Mouse (Mus musculus) liver, embryonic 16.5 days (tissue): ENCODE results near the gene Olfr202. TPM values are rescaled to one million over a fixed set of nuclear protein-coding genes. Genes with fewer than 3 reads are reported as not detected.
A peak's percentile ranks its signal among the peaks of the same experiment; 100 is the strongest.
"Not testable (repeated sequence)": the region's sequence is repeated elsewhere in the genome, so short reads cannot be mapped to it uniquely, and the experiment has no call there.

Experiments used
- ATAC-seq: fragments of 200-750 bp; cut with Nextera tagmentation; 2 replicates; pipeline ENCODE4 v1.8.0; 2017; ENCODE audit warnings: low read depth, mild to moderate bottlenecking, moderate number of reproducible peaks, moderate library complexity
- H3K27ac ChIP-seq: fragments of 300-500 bp; sonication (generic); 2 replicates; pipeline ENCODE4 v1.5.1; 2014; ENCODE audit warnings: mild to moderate bottlenecking, low read length
- H3K27me3 ChIP-seq: fragments of 300-500 bp; sonication (generic); 2 replicates; pipeline ENCODE4 v1.6.1; 2014; ENCODE audit warnings: low read depth, low read length, mixed read lengths; ENCODE audit not compliant: control insufficient read depth, insufficient read depth
- H3K36me3 ChIP-seq: fragments of 300-500 bp; sonication (generic); 2 replicates; pipeline ENCODE4 v1.6.1; 2014; ENCODE audit warnings: mild to moderate bottlenecking; ENCODE audit not compliant: control insufficient read depth, insufficient read depth
- H3K4me1 ChIP-seq: fragments of 300-500 bp; sonication (generic); 2 replicates; pipeline ENCODE4 v1.6.1; 2014; ENCODE audit warnings: low read depth, low read length, mixed read lengths; ENCODE audit not compliant: control insufficient read depth
- H3K4me2 ChIP-seq: fragments of 300-500 bp; sonication (generic); 2 replicates; pipeline ENCODE4 v1.6.1; 2014; ENCODE audit warnings: low read depth, low read length, mixed read lengths
- H3K4me3 ChIP-seq: fragments of 300-500 bp; sonication (generic); 2 replicates; pipeline ENCODE4 v1.5.1; 2014; ENCODE audit warnings: low read depth, mild to moderate bottlenecking, low read length
- H3K9ac ChIP-seq: fragments of 300-500 bp; sonication (generic); 2 replicates; pipeline ENCODE4 v1.6.1; 2014; ENCODE audit warnings: low read depth, low read length
- H3K9me3 ChIP-seq: fragments of 300-500 bp; sonication (generic); replicated peaks from 2 replicates; pipeline ENCODE4 v1.6.1; 2016; ENCODE audit warnings: low read length; ENCODE audit not compliant: control insufficient read depth
- WGBS: fragments of 180-500 bp; shearing (Covaris S2); extraction: QIAGEN DNeasy Blood & Tissue Kit; methylation state at CpG from one replicate; pipeline ENCODE4 v1.1.7; 2014; ENCODE audit not compliant: insufficient replicate concordance; 5-methylcytosine and 5-hydroxymethylcytosine counted together
- polyA plus RNA-seq: library from polyadenylated mRNA; unstranded; fragments of >200 nt; fragmentation: Nextera tagmentation; extraction: Ambion mirVana; gene quantifications from 2 replicates; pipeline ENCODE4 v1.2.1, GENCODE M21; 2015

Gene Olfr202
- polyA plus RNA-seq, result not detected in 2 replicates

- H3K4me1 ChIP-seq, result no peaks in the 10 kb centered on the region
- H3K9ac ChIP-seq, result no peak within 1 kb of the TSS
- 68% methylated on average over 1 of the region's 1 CpGs for WGBS
- H3K4me2 ChIP-seq, result no peak within 1 kb of the TSS
- H3K27ac ChIP-seq, result no peak within 1 kb of the TSS
- H3K27me3 ChIP-seq, result no peaks in the 10 kb centered on the region
- no peaks in the 10 kb centered on the region for H3K9me3 ChIP-seq
- no peak for ATAC-seq
- no peak within 1 kb of the TSS for H3K4me3 ChIP-seq
- H3K36me3 ChIP-seq, result no peaks in the 10 kb centered on the region
Observed at GRCm38 (mm10) chr16:59286693-59287092, at the start of gene Olfr202. Gene Olfr202, minus strand, starts transcription at chr16:59286793.

GRCm38 (mm10) chr16:59331038-59331437 is 44.4 kb upstream of the Olfr202 start, which contains the start of gene Olfr205:
Gene Olfr205, minus strand, starts transcription at chr16:59331138.
- Histone ChIP-seq H3K4me1 (no peaks in the 10 kb centered on the region), H3K36me3 (no peaks in the 10 kb centered on the region), H3K27ac (no peak within 1 kb of the TSS), H3K9me3 (no peaks in the 10 kb centered on the region; the same call in 1 of the 2 replicates), H3K27me3 (no peaks in the 10 kb centered on the region), H3K9ac (no peak within 1 kb of the TSS), H3K4me3 (no peak within 1 kb of the TSS), H3K4me2 (no peak within 1 kb of the TSS)
- ATAC-seq, result no peak

GRCm38 (mm10) chr16:59323262-59323661 is 36.7 kb upstream of the Olfr202 start:
- 21% methylated on average over 1 of the region's 1 CpGs for WGBS

GRCm38 (mm10) chr16:59318148-59318547 is 31.6 kb upstream of the Olfr202 start, which contains the start of gene Olfr204:
Gene Olfr204, minus strand, starts transcription at chr16:59318248.
- no peak within 1 kb of the TSS for H3K4me2 ChIP-seq
- H3K9me3 ChIP-seq, result no peaks in the 10 kb centered on the region
- no peaks in the 10 kb centered on the region for H3K4me1 ChIP-seq
- no peak within 1 kb of the TSS for H3K9ac ChIP-seq
- no peak within 1 kb of the TSS for H3K4me3 ChIP-seq
- H3K27ac ChIP-seq, result no peak within 1 kb of the TSS
- no peaks in the 10 kb centered on the region for H3K36me3 ChIP-seq
- H3K27me3 ChIP-seq, result no peaks in the 10 kb centered on the region
- ATAC-seq, result no peak

More at GRCm38 (mm10) chr16:59323262-59323661, 36.7 kb upstream of the Olfr202 start:
- not testable (repeated sequence) for H3K27me3 ChIP-seq, H3K9ac ChIP-seq, H3K9me3 ChIP-seq, H3K4me3 ChIP-seq, ATAC-seq, H3K36me3 ChIP-seq, H3K27ac ChIP-seq, H3K4me2 ChIP-seq, H3K4me1 ChIP-seq

- Histone ChIP-seq H3K27me3 (no peaks in the 10 kb centered on the region), H3K9me3 (no peaks in the 10 kb centered on the region), H3K4me2 (no peak within 1 kb of the TSS), H3K4me1 (no peaks in the 10 kb centered on the region), H3K4me3 (no peak within 1 kb of the TSS), H3K27ac (no peak within 1 kb of the TSS), H3K36me3 (no peaks in the 10 kb centered on the region), H3K9ac (no peak within 1 kb of the TSS)
- ATAC-seq, result no peak
- 65% methylated on average over 2 of the region's 2 CpGs for WGBS
Observed at GRCm38 (mm10) chr16:59298581-59298980, 12.0 kb upstream of the Olfr202 start, which contains the start of gene Olfr203. Gene Olfr203, plus strand, starts transcription at chr16:59298881.

GRCm38 (mm10) chr16:59287576-59287975 is 983 bp upstream of the Olfr202 start:
- not testable (repeated sequence) for H3K9ac ChIP-seq, ATAC-seq, H3K4me3 ChIP-seq, H3K4me2 ChIP-seq, H3K27me3 ChIP-seq, H3K27ac ChIP-seq, H3K36me3 ChIP-seq, H3K9me3 ChIP-seq, H3K4me1 ChIP-seq
- 39% methylated on average over 9 of the region's 9 CpGs for WGBS

GRCm38 (mm10) chr16:59283476-59283875 is 3.1 kb downstream of the Olfr202 start:
- no peak overlapping the region for H3K4me3 ChIP-seq
- WGBS, result 36% methylated on average over 1 of the region's 1 CpGs
- H3K4me1 ChIP-seq, result no peaks in the 10 kb centered on the region
- no peak for ATAC-seq
- H3K27ac ChIP-seq, result no peak overlapping the region
- no peak overlapping the region for H3K9ac ChIP-seq
- H3K9me3 ChIP-seq, result no peaks in the 10 kb centered on the region
- H3K4me2 ChIP-seq, result no peak overlapping the region
- H3K36me3 ChIP-seq, result no peaks in the 10 kb centered on the region
- H3K27me3 ChIP-seq, result no peaks in the 10 kb centered on the region

- 38% methylated on average over 3 of the region's 3 CpGs for WGBS
- Histone ChIP-seq H3K27me3 (no peaks in the 10 kb centered on the region), H3K36me3 (no peaks in the 10 kb centered on the region), H3K27ac (no peak overlapping the region), H3K4me3 (no peak overlapping the region), H3K4me2 (no peak overlapping the region), H3K9me3 (no peaks in the 10 kb centered on the region), H3K4me1 (no peaks in the 10 kb centered on the region), H3K9ac (no peak overlapping the region)
- peak; percentile 83 for ATAC-seq
Observed at GRCm38 (mm10) chr16:59280542-59280941, 6.1 kb downstream of the Olfr202 start.

- H3K4me2 ChIP-seq, H3K9me3 ChIP-seq, ATAC-seq, H3K4me3 ChIP-seq, H3K9ac ChIP-seq, H3K27me3 ChIP-seq, H3K36me3 ChIP-seq, H3K4me1 ChIP-seq, H3K27ac ChIP-seq: not testable (repeated sequence)
- 58% methylated on average over 4 of the region's 4 CpGs for WGBS
Observed at GRCm38 (mm10) chr16:59272532-59272931, 14.1 kb downstream of the Olfr202 start, which contains the start of gene Olfr201. Gene Olfr201, minus strand, starts transcription at chr16:59272632.
